24 mouse cellular contexts compared by ENCODE assay signal in genomic region chr14:57980776-57981175, GRCm38 (mm10). TPM values are rescaled to one million over a fixed set of nuclear protein-coding genes. Genes with fewer than 3 reads are reported as not detected.
DNase-seq lines count a peak whose midpoint lies in the region; ATAC-seq and TF ChIP-seq lines count a peak whose summit lies in the region.
"Had no signal": no experiment of that assay in that cellular context is flagged by ENCODE, and none has a peak within 500 bp of the region (broad histone marks: within the 10 kb centered on the region; RNA-seq: fewer than 3 reads in every experiment).

No protein-coding gene starts in this region.

- H3K36me3 ChIP-seq in heart, embryonic 11.5 days (ENCODE audit: control insufficient read depth, insufficient read depth, low read length), result no peaks in the 10 kb centered on the region
- H3K36me3 ChIP-seq in liver, adult 2 months (ENCODE audit: control insufficient read depth, insufficient read depth, low read length), result no peaks in the 10 kb centered on the region
- H3K36me3 ChIP-seq in myocyte (ENCODE audit: control insufficient read depth, insufficient read depth), result no peaks in the 10 kb centered on the region
- H3K36me3 ChIP-seq: embryonic facial prominence, embryonic 13.5 days; heart, embryonic 12.5 days; heart, embryonic 15.5 days had no signal

- H3K4me1 ChIP-seq in heart, embryonic 11.5 days (ENCODE audit: control insufficient read depth, insufficient read depth, low read length), result peaks cover 18% of the 10 kb centered on the region
- peaks cover 2% of the 10 kb centered on the region; the same call in 1 of the 2 replicates for H3K4me1 ChIP-seq in liver, adult 2 months (ENCODE audit: control insufficient read depth, insufficient read depth, low read length)

- no peak overlapping the region for H3K9ac ChIP-seq in heart, embryonic 11.5 days (ENCODE audit: low read depth, low read length)
- no peak overlapping the region for H3K9ac ChIP-seq in liver, adult 2 months (ENCODE audit: low read depth, low read length)
- H3K9ac ChIP-seq: embryonic facial prominence, embryonic 13.5 days; forebrain, postnatal 0 days; heart, embryonic 12.5 days; heart, embryonic 15.5 days; hindbrain, embryonic 14.5 days had no signal

- H3K4me2 ChIP-seq in heart, embryonic 11.5 days, result no peak overlapping the region
- H3K4me2 ChIP-seq in myocyte (ENCODE audit: low read depth), result peak overlapping the region; percentile 68
- H3K4me2 ChIP-seq: embryonic facial prominence, embryonic 13.5 days; heart, embryonic 15.5 days; hindbrain, embryonic 14.5 days had no signal

- peak; percentile 17 for DNase-seq in gastrocnemius, adult 2 months
- DNase-seq in gastrocnemius, postnatal 36 days, result no peak
- DNase-seq in heart, adult 9 months (ENCODE audit: low spot score in 2 of 2), result no peak
- DNase-seq in liver, adult 2 months (ENCODE audit: extremely low read depth, low read depth, low spot score), result peak; percentile 55
- no peak for DNase-seq in liver
- DNase-seq in layer of hippocampus, adult 9-11 months, result no peak
- DNase-seq: adrenal gland, postnatal 25 days; cerebellum, adult 11-12 months; cerebellum, adult 8-10 months; cerebellum, postnatal 10 days; cerebellum, postnatal 36 days; forebrain, postnatal 0 days; kidney, adult 11 months had no signal

- H3K27me3 ChIP-seq in heart, embryonic 11.5 days (ENCODE audit: control insufficient read depth, insufficient read depth, low read length), result no peaks in the 10 kb centered on the region
- H3K27me3 ChIP-seq in liver, adult 2 months (ENCODE audit: control insufficient read depth, insufficient read depth, low read length), result no peaks in the 10 kb centered on the region
- no peaks in the 10 kb centered on the region for H3K27me3 ChIP-seq in myocyte (ENCODE audit: control insufficient read depth, insufficient read depth, insufficient read length)
- H3K27me3 ChIP-seq: embryonic facial prominence, embryonic 13.5 days; heart, embryonic 12.5 days; heart, embryonic 15.5 days had no signal

- no peaks in the 10 kb centered on the region for H3K9me3 ChIP-seq in heart, embryonic 11.5 days (replicated peaks; ENCODE audit: control insufficient read depth, low read length)
- H3K9me3 ChIP-seq: embryonic facial prominence, embryonic 13.5 days; heart, embryonic 12.5 days; heart, embryonic 15.5 days had no signal

- intact Hi-C loops in gastrocnemius, adult 2 months (cut with DNase I), result no loop called here
- intact Hi-C loops in gastrocnemius, postnatal 36 days (cut with DNase I), result no loop called here

- ATAC-seq in heart, embryonic 11.5 days (replicated peaks; ENCODE audit: insufficient number of reproducible peaks, low FRiP score, low TSS enrichment), result no peak
- ATAC-seq: activated CD4-positive, CD25-positive, alpha-beta regulatory T cell, adult 4 months; CD4-positive, CD25-positive, alpha-beta regulatory T cell, adult 4 months; forebrain, embryonic 14.5 days; forebrain, postnatal 0 days; hindbrain, postnatal 0 days; inflammation-experienced regulatory T-cells, adult 6 months had no signal

- WGBS in heart, embryonic 11.5 days (ENCODE audit: insufficient replicate concordance), result 65% methylated on average over 8 of the region's 8 CpGs
- WGBS in liver, adult 2 months, result 38% methylated on average over 8 of the region's 8 CpGs

- TF ChIP-seq POLR2A in liver, adult 2 months (IDR thresholded peaks at IDR 0.05; ENCODE audit: extremely low read depth, insufficient read depth, low read length), result no peak
- TF ChIP-seq POLR2A in myocyte (IDR thresholded peaks at IDR 0.05; ENCODE audit: insufficient read length, low read depth), result no peak

- H3ac ChIP-seq in myocyte (ENCODE audit: control insufficient read depth, insufficient read length), result no peak overlapping the region

- H3K79me2 ChIP-seq in liver, adult 2 months (ENCODE audit: control insufficient read depth, insufficient read depth, low read length), result peaks cover 3% of the 10 kb centered on the region; the same call in 1 of the 2 replicates
- peaks cover 13% of the 10 kb centered on the region for H3K79me2 ChIP-seq in myocyte (ENCODE audit: control insufficient read depth, insufficient read depth)

- peak overlapping the region; percentile 15 for H3K4me3 ChIP-seq in gastrocnemius, adult 2 months
- H3K4me3 ChIP-seq in heart, embryonic 11.5 days (ENCODE audit: low read depth, low read length), result no peak overlapping the region
- H3K4me3 ChIP-seq in liver, adult 2 months (ENCODE audit: insufficient read depth, low read depth, low read length), result no peak overlapping the region
- no peak overlapping the region for H3K4me3 ChIP-seq in myocyte
- H3K4me3 ChIP-seq: embryonic facial prominence, embryonic 13.5 days; heart, embryonic 12.5 days; heart, embryonic 15.5 days had no signal

- peak overlapping the region; percentile 77 for H3K27ac ChIP-seq in gastrocnemius, adult 2 months
- peak overlapping the region; percentile 1; the same call in 1 of the 2 replicates for H3K27ac ChIP-seq in heart, embryonic 11.5 days (ENCODE audit: low read depth, low read length)
- no peak overlapping the region for H3K27ac ChIP-seq in liver, adult 2 months (replicated peaks; ENCODE audit: insufficient read depth, low read depth, low read length)
- H3K27ac ChIP-seq: embryonic facial prominence, embryonic 13.5 days; heart, embryonic 15.5 days; hindbrain, embryonic 14.5 days; hindbrain, postnatal 0 days had no signal

- no peak for TF ChIP-seq CTCF in gastrocnemius, adult 2 months (IDR thresholded peaks at IDR 0.05)
- TF ChIP-seq CTCF in liver, adult 2 months (IDR thresholded peaks at IDR 0.05; ENCODE audit: low read depth, low read length), result no peak

TF ChIP-seq in myocyte, 11 proteins besides CTCF, POLR2A, EP300 and RAD21:
- no peak for TF ChIP-seq TCF12 (IDR thresholded peaks at IDR 0.05; ENCODE audit: insufficient read depth, poor library complexity, severe bottlenecking)
- TF ChIP-seq MAX (IDR thresholded peaks at IDR 0.05; ENCODE audit: low read depth), result no peak
- no peak for TF ChIP-seq TCF3 (IDR thresholded peaks at IDR 0.05; ENCODE audit: insufficient read length, low read depth)
- TF ChIP-seq POLR2AphosphoS2 (IDR thresholded peaks at IDR 0.05; ENCODE audit: insufficient read length, low read depth), result no peak

RNA-seq across cellular contexts. Expression of gene Micu2, which starts 18.3 kb away (rescaled TPM):
- total RNA-seq in gastrocnemius, adult 2 months (2021), result 10 to 100 TPM; 29.1 to 45.9 TPM
- total RNA-seq in gastrocnemius, postnatal 36 days (2021), result 10 to 100 TPM; 30.1 to 31.9 TPM
- polyA plus RNA-seq in heart, embryonic 11.5 days (2014; fragmentation: Nextera tagmentation; extraction: Ambion mirVana), result 55.9 and 81.0 TPM in 2 replicates
- 35.9 and 43.6 TPM in 2 replicates for total RNA-seq in liver, adult 2 months (2014; rRNA removed)
- polyA plus RNA-seq in liver, adult 2 months (2012; rRNA removed), result 10.2 and 11.0 TPM in 2 replicates
- 48.2 TPM for polyA plus RNA-seq in myocyte (2012; fragmentation: generic; extraction: Trizol)

Comparison
In these comparisons a context has a peak if more than half of its experiments do, and no peak if none do; other contexts are left out.
1. DNase-seq: peak in gastrocnemius, adult 2 months (single experiment) and liver, adult 2 months (single experiment); none in gastrocnemius, postnatal 36 days (0 of 2), heart, adult 9 months (0 of 2), liver (single experiment) and layer of hippocampus, adult 9-11 months (single experiment).